Mouse (Mus musculus) lung, adult 2 months (tissue): ENCODE data around the gene Olfr1291-ps1. TPM values are rescaled to one million over a fixed set of nuclear protein-coding genes. Genes with fewer than 3 reads are reported as not detected.

Source experiments
- DNase-seq: peaks from one replicate; pipeline ENCODE4 v3.0.0; 2022
- H3K4me1 ChIP-seq: fragments of 200-500 bp; 2 replicates; pipeline ENCODE4 v1.6.1; 2011; ENCODE audit warnings: low read length; ENCODE audit not compliant: control insufficient read depth, insufficient read depth
- H3K4me3 ChIP-seq: fragments of 200-500 bp; replicated peaks from 2 replicates; pipeline ENCODE3; 2011; ENCODE audit warnings: low read depth, mild to moderate bottlenecking, control low read depth, low read length; ENCODE audit errors: extremely low read depth
- CTCF ChIP-seq: fragments of 200-500 bp; IDR thresholded peaks from 2 replicates; pipeline ENCODE4 v1.5.1; 2011; ENCODE audit warnings: mild to moderate bottlenecking, low read length, control low read depth; ENCODE audit not compliant: insufficient read depth
- POLR2A ChIP-seq: fragments of 200-500 bp; IDR thresholded peaks from 2 replicates; pipeline ENCODE4 v1.6.1; 2011; ENCODE audit warnings: low read depth, mild to moderate bottlenecking, control low read depth, low read length, borderline replicate concordance; ENCODE audit errors: extremely low read depth
- WGBS: fragments of 180-500 bp; shearing (Covaris S2); methylation state at CpG from one replicate; pipeline ENCODE4 v1.1.7; 2018; 5-methylcytosine and 5-hydroxymethylcytosine counted together
- polyA plus RNA-seq: library from polyadenylated mRNA; depleted of rRNA; stranded (reverse); fragments of >200 nt; gene quantifications from 2 replicates; pipeline ENCODE4 v1.2.3, GENCODE M21; 2012; rRNA removed

The Olfr1291-ps1 gene
- not detected in 2 replicates for polyA plus RNA-seq

GRCm38 (mm10) chr2:111496880-111497279, at the start of gene Olfr1291-ps1:
Gene Olfr1291-ps1, plus strand, starts transcription at chr2:111497180.
- no peak within 1 kb of the TSS for H3K4me3 ChIP-seq
- TF ChIP-seq POLR2A = no peak
- no peak for TF ChIP-seq CTCF
- DNase-seq = no peak
- WGBS = 86% methylated on average over 3 of the region's 3 CpGs
- H3K4me1 ChIP-seq = no peaks in the 10 kb centered on the region

- 57% methylated on average over 1 of the region's 1 CpGs for WGBS
- TF ChIP-seq CTCF = no peak
- TF ChIP-seq POLR2A = no peak
- no peak for DNase-seq
- no peak within 1 kb of the TSS for H3K4me3 ChIP-seq
- H3K4me1 ChIP-seq = no peaks in the 10 kb centered on the region
These were observed 48.1 kb upstream of the Olfr1291-ps1 start, which contains the start of gene Olfr1287 for GRCm38 (mm10) chr2:111448842-111449241. Gene Olfr1287, plus strand, starts transcription at chr2:111449142.

- DNase-seq = no peak
- WGBS = 81% methylated on average over 1 of the region's 1 CpGs
- TF ChIP-seq POLR2A (no peak), CTCF (no peak)
- Histone ChIP-seq H3K4me1 (no peaks in the 10 kb centered on the region), H3K4me3 (no peak within 1 kb of the TSS)
These were observed 23.2 kb upstream of the Olfr1291-ps1 start, which contains the start of gene Olfr1288 for GRCm38 (mm10) chr2:111473801-111474200. Gene Olfr1288, plus strand, starts transcription at chr2:111474101.

GRCm38 (mm10) chr2:111480519-111480918, 16.5 kb upstream of the Olfr1291-ps1 start, which contains the start of gene Olfr1289:
Gene Olfr1289, plus strand, starts transcription at chr2:111480819.
- DNase-seq = no peak
- TF ChIP-seq POLR2A (no peak), CTCF (no peak)
- Histone ChIP-seq H3K4me1 (no peaks in the 10 kb centered on the region), H3K4me3 (no peak within 1 kb of the TSS)
- 60% methylated on average over 1 of the region's 1 CpGs for WGBS

- no peaks in the 10 kb centered on the region for H3K4me1 ChIP-seq
- TF ChIP-seq POLR2A (no peak), CTCF (no peak)
- no peak for DNase-seq
- 65% methylated on average over 5 of the region's 5 CpGs for WGBS
- no peak within 1 kb of the TSS for H3K4me3 ChIP-seq
These were observed 3.3 kb upstream of the Olfr1291-ps1 start, which contains the start of gene Olfr1290 for GRCm38 (mm10) chr2:111493729-111494128. Gene Olfr1290, minus strand, starts transcription at chr2:111493829.

GRCm38 (mm10) chr2:111517451-111517850, 20.5 kb downstream of the Olfr1291-ps1 start:
- no peak for DNase-seq
- H3K4me1 ChIP-seq = no peaks in the 10 kb centered on the region
- WGBS = 90% methylated on average over 10 of the region's 10 CpGs
- no peak for TF ChIP-seq POLR2A
- TF ChIP-seq CTCF = no peak
- H3K4me3 ChIP-seq = no peak overlapping the region

GRCm38 (mm10) chr2:111524903-111525302, 27.9 kb downstream of the Olfr1291-ps1 start, which contains the start of gene Olfr1293-ps:
Gene Olfr1293-ps, plus strand, starts transcription at chr2:111525203.
- TF ChIP-seq CTCF (no peak), POLR2A (no peak)
- no peaks in the 10 kb centered on the region for H3K4me1 ChIP-seq
- DNase-seq = no peak
- no peak within 1 kb of the TSS for H3K4me3 ChIP-seq
- WGBS = 74% methylated on average over 1 of the region's 1 CpGs

GRCm38 (mm10) chr2:111540191-111540590, 43.2 kb downstream of the Olfr1291-ps1 start, which contains the start of gene Olfr1294:
Gene Olfr1294, minus strand, starts transcription at chr2:111540291.
- no peaks in the 10 kb centered on the region for H3K4me1 ChIP-seq
- TF ChIP-seq CTCF = no peak
- no peak for TF ChIP-seq POLR2A
- no peak for DNase-seq
- WGBS = 37% methylated on average over 1 of the region's 1 CpGs
- no peak within 1 kb of the TSS for H3K4me3 ChIP-seq

Other genes with a start within 250 kb of the Olfr1291-ps1 start
- not detected in 2 replicates for gene Olfr1276, start 242.7 kb upstream of the Olfr1291-ps1 start, polyA plus RNA-seq
- not detected in 2 replicates for gene Olfr1277, start 223.1 kb upstream of the Olfr1291-ps1 start, polyA plus RNA-seq
- gene Olfr1278, start 207.0 kb upstream of the Olfr1291-ps1 start, polyA plus RNA-seq = not detected in 2 replicates
- gene Olfr1279, start 196.5 kb upstream of the Olfr1291-ps1 start, polyA plus RNA-seq = not detected in 2 replicates
- not detected in 2 replicates for gene Olfr1280, start 183.2 kb upstream of the Olfr1291-ps1 start, polyA plus RNA-seq
- gene Olfr1281, start 170.7 kb upstream of the Olfr1291-ps1 start, polyA plus RNA-seq = not detected in 2 replicates
- not detected in 2 replicates for gene Olfr1282, start 161.1 kb upstream of the Olfr1291-ps1 start, polyA plus RNA-seq
- gene Olfr1283, start 130.4 kb upstream of the Olfr1291-ps1 start, polyA plus RNA-seq = not detected in 2 replicates
- gene Olfr1284, start 121.7 kb upstream of the Olfr1291-ps1 start, polyA plus RNA-seq = not detected in 2 replicates
- gene Olfr1286, start 74.1 kb upstream of the Olfr1291-ps1 start, polyA plus RNA-seq = not detected in 2 replicates
- not detected in 2 replicates for gene Olfr1287, start 48.0 kb upstream of the Olfr1291-ps1 start, polyA plus RNA-seq
- not detected in 2 replicates for gene Olfr1288, start 23.1 kb upstream of the Olfr1291-ps1 start, polyA plus RNA-seq
- gene Olfr1289, start 16.4 kb upstream of the Olfr1291-ps1 start, polyA plus RNA-seq = not detected in 2 replicates
- not detected in 2 replicates for gene Olfr1290, start 3.4 kb upstream of the Olfr1291-ps1 start, polyA plus RNA-seq
- gene Olfr1293-ps, start 28.0 kb downstream of the Olfr1291-ps1 start, polyA plus RNA-seq = not detected in 2 replicates
- gene Olfr1294, start 43.1 kb downstream of the Olfr1291-ps1 start, polyA plus RNA-seq = not detected in 2 replicates
- gene Olfr1295, start 72.5 kb downstream of the Olfr1291-ps1 start, polyA plus RNA-seq = not detected in 2 replicates
- gene Olfr1297, start 129.3 kb downstream of the Olfr1291-ps1 start, polyA plus RNA-seq = not detected in 2 replicates
- not detected in 2 replicates for gene Olfr1298, start 152.0 kb downstream of the Olfr1291-ps1 start, polyA plus RNA-seq
- gene Olfr1299, start 164.2 kb downstream of the Olfr1291-ps1 start, polyA plus RNA-seq = not detected in 2 replicates